Mouse (Mus musculus): ENCODE measurements around the gene Pacsin2. TPM values are rescaled to one million over a fixed set of nuclear protein-coding genes. Genes with fewer than 3 reads are reported as not detected.
"Not testable (repeated sequence)": the region's sequence is repeated elsewhere in the genome, so short reads cannot be mapped to it uniquely, and the experiment has no call there.

Pacsin2 gene
- total and polyA plus RNA-seq, 3 experiments = 28.9 to 111 (median 76.7) TPM

DNA sequence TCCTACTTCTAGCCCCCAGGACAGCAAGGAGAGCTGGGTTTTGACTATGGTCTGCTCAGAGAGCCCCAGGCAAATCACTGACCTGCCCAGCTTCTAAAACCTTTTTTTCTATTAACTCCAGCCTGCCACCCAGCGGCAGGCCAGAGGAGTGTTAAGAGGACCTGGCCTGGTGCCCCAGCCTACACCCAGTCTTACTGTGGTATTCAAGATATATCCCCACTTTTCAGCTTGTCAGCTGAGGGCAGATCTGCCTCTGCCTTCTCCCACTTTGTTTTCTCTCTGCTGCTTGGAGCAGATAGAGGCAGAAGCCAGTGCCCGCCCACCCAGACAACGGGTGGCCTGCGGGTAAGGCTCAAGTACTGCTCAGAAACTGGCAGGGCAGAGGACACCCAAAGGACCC lies 89.3 kb downstream of the Pacsin2 start:
- peak; percentile 71 for DNase-seq

DNA sequence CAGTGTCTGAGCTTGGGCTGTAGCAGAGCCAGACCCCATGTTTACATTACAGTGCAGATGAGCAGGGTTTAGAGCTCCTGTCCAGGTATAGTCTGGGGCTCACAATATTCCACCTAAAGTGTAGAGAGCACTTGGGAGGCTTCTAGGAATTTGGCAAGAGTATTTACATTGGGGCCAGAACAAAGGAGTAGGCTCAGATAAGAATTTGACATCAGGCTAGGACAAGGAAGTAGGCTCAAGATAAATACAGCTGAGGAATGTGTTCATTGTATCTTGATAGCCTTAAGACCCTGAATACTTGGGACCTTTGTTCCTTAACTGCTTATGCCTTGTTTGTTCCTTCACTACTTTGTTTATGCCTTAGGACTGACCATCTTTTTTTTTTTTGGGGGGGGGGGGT lies 90.3 kb downstream of the Pacsin2 start:
- no peak for DNase-seq

GRCm38 (mm10) chr15:83368702-83369101 lies 95.7 kb downstream of the Pacsin2 start:
- not testable (repeated sequence) for DNase-seq

DNA sequence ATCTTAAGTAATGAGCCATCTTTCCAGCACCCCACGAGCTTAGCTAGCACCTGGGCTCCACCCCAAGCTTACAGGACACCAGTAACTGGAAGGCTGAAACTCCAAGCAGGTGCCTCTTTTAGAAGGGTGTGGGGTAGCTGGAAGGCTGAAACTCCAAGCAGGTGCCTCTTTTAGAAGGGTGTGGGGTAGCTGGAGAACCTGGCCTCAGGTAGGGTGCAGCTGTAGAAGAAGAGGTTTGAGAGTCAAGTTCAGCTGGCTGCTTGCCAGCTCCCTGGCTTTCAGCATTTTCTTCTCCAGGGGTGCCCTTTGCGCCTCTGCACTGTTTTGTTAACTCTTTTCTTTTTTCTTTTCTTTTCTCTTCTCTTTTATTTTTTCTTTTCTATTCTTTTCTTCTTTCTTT lies 96.1 kb downstream of the Pacsin2 start:
- no peak for DNase-seq

- DNase-seq = peak; percentile 85
Measured at GRCm38 (mm10) chr15:83366933-83367552, 97.4 kb downstream of the Pacsin2 start.

GRCm38 (mm10) chr15:83365697-83366096 lies 98.7 kb downstream of the Pacsin2 start:
- no peak for DNase-seq

DNA sequence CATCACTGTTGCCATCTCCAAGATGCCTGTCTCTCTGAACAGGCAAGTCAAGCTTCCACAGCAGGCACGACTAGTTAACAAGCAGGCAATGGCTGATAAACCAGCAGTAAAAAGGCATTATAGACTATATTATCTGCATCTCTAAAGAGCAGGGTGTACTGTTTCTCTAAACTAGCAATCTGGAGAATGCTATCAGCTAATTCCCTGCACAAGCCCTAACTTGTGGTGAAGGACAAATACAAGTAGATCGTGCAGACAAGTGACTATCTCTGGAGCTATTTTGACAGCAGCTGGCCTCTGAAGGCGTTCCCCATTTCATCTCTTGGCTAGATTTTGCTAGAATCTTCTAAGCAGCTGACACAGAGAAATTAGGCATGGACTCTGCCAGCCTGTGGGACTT lies 100.2 kb downstream of the Pacsin2 start:
- no peak for DNase-seq

DNA sequence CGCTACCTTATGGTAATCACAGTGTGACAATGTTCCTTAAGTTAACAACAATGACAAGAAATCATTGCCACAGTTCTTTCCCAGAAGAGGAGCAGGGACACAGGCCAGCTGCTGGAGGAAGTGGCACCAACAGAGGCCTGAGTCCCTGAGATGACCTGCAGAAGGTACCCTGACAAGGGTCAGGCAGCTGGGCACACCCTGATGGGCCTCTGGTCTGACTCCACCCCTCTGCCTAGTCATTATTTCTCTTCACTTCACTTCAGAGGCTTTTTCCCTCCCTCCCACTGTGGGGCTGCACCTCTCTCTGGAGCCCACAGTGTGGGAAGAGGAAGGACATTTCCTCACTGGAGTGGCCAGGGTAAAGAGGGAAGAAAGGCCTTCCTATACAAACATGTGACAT lies 101.6 kb downstream of the Pacsin2 start:
- DNase-seq = not testable (repeated sequence)

DNA sequence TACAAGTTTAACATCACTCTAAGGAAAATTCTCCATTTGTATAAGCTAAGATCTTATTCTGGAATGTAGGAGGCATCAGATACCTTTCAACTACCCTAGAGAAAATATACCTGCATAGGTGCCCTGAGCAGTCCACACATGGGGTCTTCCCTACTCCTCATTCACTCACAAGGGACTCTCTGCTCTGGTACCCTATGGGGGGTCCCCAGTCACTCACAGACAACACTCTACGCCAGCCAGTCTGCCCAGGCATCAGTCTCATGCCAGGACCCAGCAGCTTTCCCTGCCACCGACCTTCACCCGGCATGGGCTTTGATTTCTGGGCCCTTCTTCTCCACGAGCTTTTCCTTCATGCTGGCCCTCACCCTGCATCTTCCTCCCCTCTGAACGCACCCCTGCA lies 103.5 kb downstream of the Pacsin2 start:
- not testable (repeated sequence) for DNase-seq

DNA sequence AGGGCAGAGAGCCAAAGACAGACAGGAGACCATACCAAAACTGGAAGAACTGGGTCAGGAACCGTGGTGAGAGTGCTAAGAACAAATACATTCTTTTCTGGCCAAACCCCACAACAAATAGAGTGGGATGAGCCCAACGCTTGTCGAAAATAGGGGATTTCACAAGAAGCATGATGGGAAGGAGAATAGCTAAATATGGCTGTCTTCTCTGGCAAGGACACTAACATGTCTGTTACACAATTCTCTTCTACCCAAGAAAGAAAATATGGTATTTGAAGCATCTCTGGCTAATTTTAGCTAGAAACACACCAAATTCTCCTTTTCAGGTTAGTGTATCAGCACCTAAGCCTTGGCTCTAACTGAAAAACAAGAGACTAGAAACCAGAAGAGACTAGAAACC lies 104.3 kb downstream of the Pacsin2 start:
- no peak for DNase-seq

DNA sequence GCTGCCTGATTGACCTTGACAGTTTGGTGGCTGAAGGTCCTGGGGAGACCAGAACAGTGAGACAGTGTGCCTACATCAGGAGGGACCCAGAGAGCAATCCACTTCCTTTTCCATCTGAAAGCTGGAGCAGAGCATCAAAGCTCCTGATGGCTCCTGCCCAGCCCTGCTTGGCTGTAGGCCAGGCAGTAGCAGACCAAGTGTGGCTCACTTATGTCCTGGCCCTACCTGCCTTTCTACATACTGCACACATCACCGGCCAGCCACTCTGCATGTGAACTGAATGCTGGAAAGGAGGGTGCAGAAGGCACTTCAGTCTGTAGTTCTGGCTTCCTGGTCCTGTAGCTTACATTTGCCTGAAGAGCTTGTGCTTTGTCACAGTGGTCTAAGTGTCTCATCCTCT lies 105.9 kb downstream of the Pacsin2 start:
- DNase-seq = no peak

GRCm38 (mm10) chr15:83351546-83351945 lies 112.9 kb downstream of the Pacsin2 start:
- no peak for DNase-seq

- no peak for DNase-seq
Measured at GRCm38 (mm10) chr15:83350859-83351258, 113.5 kb downstream of the Pacsin2 start.

DNA sequence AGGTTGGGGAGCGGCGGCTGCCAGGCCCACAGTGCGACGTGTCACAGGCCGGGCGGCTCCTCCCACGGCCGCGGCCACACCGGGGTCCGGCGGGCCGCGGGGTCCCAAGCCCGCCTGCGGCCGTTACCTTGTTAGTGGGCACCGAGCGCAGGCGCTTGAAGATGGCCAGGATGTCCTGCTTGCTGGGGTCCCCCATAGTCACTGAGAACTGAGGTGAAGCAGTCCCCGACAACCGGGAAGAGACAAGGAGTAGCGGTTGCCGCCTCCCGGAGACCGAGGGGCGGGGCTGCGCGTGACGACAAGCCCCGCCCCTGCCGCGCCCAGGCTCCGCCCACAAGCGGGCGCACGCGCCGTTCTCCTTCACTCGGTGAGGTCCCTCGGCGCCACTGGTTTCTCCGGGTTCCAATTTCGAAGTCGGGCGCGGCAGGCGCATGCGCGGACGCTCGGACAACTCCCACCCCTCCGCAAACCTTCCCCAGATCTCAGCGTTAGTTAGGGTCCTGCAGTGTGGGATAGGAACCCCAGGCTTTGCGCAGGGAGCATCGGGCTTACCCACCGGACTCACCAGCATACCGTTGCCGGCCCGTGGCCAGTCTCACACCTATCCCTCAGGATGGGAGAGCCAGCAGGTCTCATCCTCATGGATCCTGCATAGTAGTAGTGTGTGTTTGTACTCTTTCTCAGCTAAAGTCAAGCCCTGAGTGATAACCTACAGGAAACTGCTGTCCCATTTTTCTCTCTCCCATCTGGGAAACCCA lies 114.3 kb downstream of the Pacsin2 start, which contains the start of gene Arfgap3:
Gene Arfgap3 (minus strand): TSS at position 294 of the 758 bp plus-strand sequence.
- peak; percentile 97 for DNase-seq

- no peak for DNase-seq
Measured at GRCm38 (mm10) chr15:83349225-83349953, 115.0 kb downstream of the Pacsin2 start.

DNA sequence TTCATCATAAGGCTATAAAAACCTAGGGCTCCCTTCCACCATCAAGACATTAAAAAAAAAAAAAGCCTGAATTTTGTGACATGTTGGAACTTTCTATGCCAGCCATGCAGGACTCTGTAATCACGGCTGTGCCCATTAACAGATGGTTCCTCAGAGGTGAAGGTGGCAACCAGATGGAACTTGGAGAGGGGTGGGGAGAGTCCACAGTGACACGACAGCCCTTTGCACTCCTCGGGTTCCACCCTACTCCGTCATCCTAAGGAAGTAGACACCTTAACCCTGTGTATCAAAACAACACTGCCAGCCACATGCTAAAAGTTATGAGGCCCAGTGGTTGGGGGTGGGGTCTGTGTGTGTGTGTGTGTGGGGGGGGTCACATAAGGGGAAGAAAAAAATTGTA lies 115.7 kb downstream of the Pacsin2 start:
- no peak for DNase-seq

DNA sequence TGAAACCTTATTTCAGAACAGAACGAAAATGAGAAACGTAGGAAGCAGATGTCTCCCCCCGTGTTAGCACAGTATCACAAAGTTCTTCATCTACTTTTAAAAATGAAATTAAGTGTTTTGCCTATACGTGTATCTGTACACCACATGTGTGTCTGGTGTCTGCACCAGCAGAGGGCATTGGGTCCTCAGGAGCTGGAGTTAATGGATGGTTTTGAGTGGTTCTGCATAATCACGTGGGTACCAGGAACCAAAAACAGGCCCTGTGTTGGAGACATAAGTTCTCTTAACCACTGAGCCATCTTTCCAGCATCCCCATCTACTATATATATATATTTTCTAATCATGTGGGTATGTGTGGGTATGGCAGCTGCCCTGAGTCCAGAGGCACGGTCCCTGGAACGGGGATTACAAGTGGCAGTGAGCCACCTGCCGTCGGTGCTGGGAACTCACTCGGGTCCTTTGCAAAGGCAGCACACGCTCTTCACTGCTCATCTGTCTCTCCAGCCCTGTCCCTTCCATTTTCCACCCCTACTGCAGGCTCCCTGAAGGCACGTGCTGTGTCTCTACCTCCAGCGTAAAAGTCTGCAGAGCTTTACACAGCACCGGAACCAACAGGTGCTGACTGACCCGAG lies 118.4 kb downstream of the Pacsin2 start:
- DNase-seq = no peak

DNA sequence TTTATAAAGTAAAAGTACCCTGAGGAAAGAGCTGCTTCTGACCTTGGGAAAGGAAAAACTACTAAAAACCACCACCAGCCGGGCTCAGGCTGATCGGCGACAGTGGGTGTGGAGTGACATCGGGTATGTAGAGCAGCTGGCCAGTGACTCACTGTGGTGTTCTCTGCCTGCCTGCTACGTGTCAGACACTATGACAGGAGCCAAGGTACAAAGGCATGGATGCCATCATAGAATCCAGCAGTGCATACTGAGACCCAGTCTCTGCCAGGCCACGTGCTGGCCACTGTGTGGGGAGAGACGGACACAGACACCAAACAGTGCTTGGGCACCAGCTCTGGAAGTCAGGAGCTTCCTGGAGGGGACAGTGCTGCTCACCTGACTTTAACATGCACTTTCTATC lies 119.5 kb downstream of the Pacsin2 start:
- peak; percentile 60 for DNase-seq

- no peak for DNase-seq
Measured at GRCm38 (mm10) chr15:83344157-83344556, 120.2 kb downstream of the Pacsin2 start.

DNA sequence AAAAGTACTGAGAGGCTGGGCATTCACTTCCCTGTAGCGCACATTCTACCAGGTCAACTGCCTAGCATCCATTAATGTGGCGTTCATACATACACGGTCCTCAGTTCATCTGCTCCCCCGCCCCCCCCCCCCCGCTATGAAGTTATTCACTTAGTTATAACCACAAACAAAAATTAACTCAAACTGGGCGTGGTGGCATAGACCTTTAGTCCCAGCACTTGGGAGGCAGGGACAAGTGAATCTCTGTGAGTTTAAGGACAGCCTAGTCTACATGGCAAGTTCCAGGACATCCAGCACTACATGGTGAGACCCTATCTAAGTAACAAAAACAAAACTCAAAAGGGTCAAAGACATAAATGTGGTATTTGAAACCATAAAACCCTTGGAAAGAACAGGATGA lies 125.5 kb downstream of the Pacsin2 start:
- no peak for DNase-seq

GRCm38 (mm10) chr15:83337903-83338870 lies 126.2 kb downstream of the Pacsin2 start:
- DNase-seq = no peak

All from adrenal gland, adult 2 months (tissue).